Comparison of ENCODE assay signal across 17 mouse cellular contexts in genomic region chr12:17308246-17308645, GRCm38 (mm10). TPM values are rescaled to one million over a fixed set of nuclear protein-coding genes. Genes with fewer than 3 reads are reported as not detected.
"Had no signal": no experiment of that assay in that cellular context is flagged by ENCODE, and none has a peak within 500 bp of the region (broad histone marks: within the 10 kb centered on the region; RNA-seq: fewer than 3 reads in every experiment).

No protein-coding gene starts in this region.

- H3K36me3 ChIP-seq: kidney, embryonic 15.5 days; limb, embryonic 10.5 days; limb, embryonic 13.5 days; liver, embryonic 12.5 days; liver, embryonic 15.5 days; lung, embryonic 15.5 days had no signal

- H3K9ac ChIP-seq: kidney, embryonic 15.5 days; limb, embryonic 13.5 days; liver, embryonic 12.5 days; liver, embryonic 15.5 days; lung, embryonic 15.5 days had no signal

- H3K4me2 ChIP-seq: kidney, embryonic 15.5 days; limb, embryonic 13.5 days; liver, embryonic 12.5 days; liver, embryonic 15.5 days; lung, embryonic 15.5 days; midbrain, embryonic 11.5 days had no signal

- H3K27me3 ChIP-seq: kidney, embryonic 15.5 days; limb, embryonic 13.5 days; liver, embryonic 12.5 days; liver, embryonic 15.5 days had no signal

- H3K4me3 ChIP-seq: kidney, embryonic 15.5 days; limb, embryonic 10.5 days; limb, embryonic 13.5 days; liver, embryonic 12.5 days; liver, embryonic 15.5 days; lung, embryonic 15.5 days had no signal

- H3K27ac ChIP-seq: kidney, embryonic 15.5 days; limb, embryonic 10.5 days; limb, embryonic 13.5 days; liver, embryonic 12.5 days; liver, embryonic 15.5 days; lung, embryonic 15.5 days had no signal

- ATAC-seq: liver, embryonic 12.5 days had no signal

- H3K9me3 ChIP-seq: kidney, embryonic 15.5 days; limb, embryonic 10.5 days; limb, embryonic 13.5 days; liver, embryonic 12.5 days; liver, embryonic 15.5 days; lung, embryonic 15.5 days had no signal

- H3K4me1 ChIP-seq: kidney, embryonic 15.5 days; limb, embryonic 13.5 days; liver, embryonic 12.5 days; liver, embryonic 15.5 days; lung, embryonic 15.5 days had no signal

- DNase-seq: kidney, adult 8-10 months; kidney, postnatal 14 days; kidney, postnatal 4 days; liver; midbrain, embryonic 14.5 days; thymus, postnatal 25 days had no signal

RNA-seq across cellular contexts. Expression of gene Atp6v1c2, which starts 20.9 kb away (rescaled TPM):
- total RNA-seq: megakaryocyte progenitor cell, adult 5-6 weeks; megakaryocyte-erythroid progenitor cell, adult 5-6 weeks had no signal
- polyA plus RNA-seq: liver, embryonic 15.5 days; small intestine, adult 2 months; spleen, adult 2 months had no signal
